In the genomic region with DNA sequence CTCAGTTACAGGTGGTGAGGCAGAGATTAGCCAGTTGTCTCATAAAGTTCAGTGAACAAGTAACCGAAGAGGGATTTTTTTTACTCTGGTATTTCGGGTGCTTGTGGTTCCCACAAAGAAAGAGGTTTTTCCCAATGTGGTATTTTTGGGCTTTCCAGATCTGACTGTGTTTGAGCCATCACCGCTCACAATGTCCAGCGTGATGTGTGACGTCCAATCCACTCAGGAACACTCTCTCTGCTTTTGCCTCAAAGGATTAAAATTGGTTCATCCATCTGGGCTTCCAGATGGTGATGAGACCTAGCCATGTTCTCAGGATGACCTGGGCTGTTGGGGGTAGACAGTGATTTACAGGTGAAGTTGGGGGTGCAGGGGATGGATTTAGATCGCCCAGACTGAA, we compare ENCODE assay signal across 22 mouse cellular contexts. TPM values are rescaled to one million over a fixed set of nuclear protein-coding genes. Genes with fewer than 3 reads are reported as not detected.
"Had no signal": no experiment of that assay in that cellular context is flagged by ENCODE, and none has a peak within 500 bp of the region (broad histone marks: within the 10 kb centered on the region; RNA-seq: fewer than 3 reads in every experiment).

No protein-coding gene starts in this region.

- DNase-seq: gastrocnemius, postnatal 14 days; gastrocnemius, postnatal 36 days; heart, adult 11 months; heart, adult 2 months; heart, postnatal 14 days; heart, postnatal 36 days; kidney, adult 11 months; kidney, adult 9 months; kidney, postnatal 14 days; layer of hippocampus, adult 9-11 months; layer of hippocampus, postnatal 36 days; left cerebral cortex, postnatal 4 days had no signal

- ATAC-seq: hindbrain, postnatal 0 days; intestine, embryonic 16.5 days; liver, embryonic 12.5 days had no signal

RNA-seq across cellular contexts. Expression of gene Gprc5d, which starts 11.1 kb away (rescaled TPM):
- total RNA-seq: gastrocnemius, adult 18-20 months; gastrocnemius, adult 8-10 months; gastrocnemius, postnatal 14 days; gastrocnemius, postnatal 36 days; heart, adult 2 months; heart, postnatal 14 days; heart, postnatal 36 days; hematopoietic stem cell, adult 5-6 weeks; hindbrain, postnatal 0 days; layer of hippocampus, postnatal 14 days; layer of hippocampus, postnatal 36 days; left cerebral cortex, postnatal 10 days; left cerebral cortex, postnatal 25 days; left cerebral cortex, postnatal 4 days; liver, adult 2 months had no signal

RNA-seq across cellular contexts. Expression of gene Gprc5a, which starts 41.6 kb away (rescaled TPM):
- total RNA-seq: liver, adult 2 months had no signal
